Mouse (Mus musculus): ENCODE data around the gene Ifna2.
A peak's percentile ranks its signal among the peaks of the same experiment; 100 is the strongest.

Ifna2 gene

GRCm38 (mm10) chr4:88653644-88654043, 30.1 kb downstream of the Ifna2 start:
- no peak for DNase-seq (ENCODE audit: low spot score)

DNA sequence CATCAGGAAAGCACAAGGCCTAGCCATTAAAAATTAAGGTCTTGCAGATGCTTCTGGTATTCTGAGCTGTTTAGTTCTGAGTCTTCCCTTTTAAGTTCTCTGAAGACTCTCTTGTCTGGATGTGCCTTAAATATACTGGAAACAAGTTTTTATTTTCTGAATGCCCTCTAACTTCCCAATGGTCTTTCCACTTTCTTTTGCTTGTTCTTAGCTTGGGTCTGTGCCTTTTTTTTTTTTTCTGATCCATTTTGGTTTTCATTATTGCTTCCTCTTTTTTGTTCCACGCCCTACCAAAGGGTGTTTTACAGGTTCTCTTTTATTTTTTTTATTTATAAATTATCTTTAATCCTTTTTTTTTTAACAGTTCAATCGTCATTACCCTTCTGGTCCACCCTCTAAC, 39.4 kb downstream of the Ifna2 start, which contains the start of gene Ifna13:
Ifna13 (minus strand) TSS at position 101 of the 400 bp plus-strand sequence.
- DNase-seq (ENCODE audit: low spot score) = no peak

DNA sequence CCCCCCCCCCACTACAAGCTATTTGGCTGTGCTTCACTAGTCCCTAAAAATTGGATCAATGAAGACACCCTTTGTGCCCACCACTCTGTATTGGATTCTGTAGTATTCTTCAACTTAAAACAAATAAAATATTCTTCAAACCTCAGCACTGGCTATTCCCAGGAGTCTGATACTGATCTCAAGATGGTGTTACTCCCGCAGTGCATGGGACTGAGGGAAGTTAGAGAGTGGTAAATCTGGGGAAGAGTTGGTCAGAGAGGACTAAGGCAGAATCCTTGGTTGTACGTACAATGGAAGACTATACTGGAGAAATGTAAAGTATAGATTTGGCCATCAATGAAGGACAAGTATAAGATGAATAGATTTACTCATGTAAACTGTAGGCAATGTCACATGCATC, 41.2 kb downstream of the Ifna2 start:
- no peak for DNase-seq (ENCODE audit: low spot score)

- DNase-seq (ENCODE audit: low spot score) = peak; percentile 74
Measured at GRCm38 (mm10) chr4:88641077-88641831, 42.5 kb downstream of the Ifna2 start.

GRCm38 (mm10) chr4:88640704-88641076, 43.0 kb downstream of the Ifna2 start:
- DNase-seq (ENCODE audit: low spot score) = no peak

DNA sequence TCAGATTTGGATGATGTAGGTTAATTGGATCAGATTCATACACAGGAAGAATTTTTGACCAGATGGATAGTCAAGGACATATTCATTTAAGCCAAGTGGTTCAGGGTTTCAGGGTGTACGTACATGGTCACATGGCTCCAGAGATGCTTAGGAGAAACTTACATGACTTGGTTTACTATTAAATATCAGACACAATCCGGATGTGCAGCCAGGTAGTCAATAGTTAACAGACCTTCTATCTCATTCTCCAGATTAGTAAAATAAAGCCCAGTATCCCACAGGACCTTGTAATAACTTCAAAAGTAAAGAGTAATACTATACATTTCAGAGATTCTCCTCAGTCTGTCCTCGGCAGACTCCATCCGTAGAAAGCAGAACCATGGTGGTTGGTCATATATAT, 49.4 kb downstream of the Ifna2 start, which contains the start of gene C87499:
C87499 (minus strand) TSS at position 101 of the 400 bp plus-strand sequence.
- no peak for DNase-seq (ENCODE audit: low spot score)
